Mouse (Mus musculus): ENCODE measurements around the gene Tmem141.

Gene Tmem141

DNA sequence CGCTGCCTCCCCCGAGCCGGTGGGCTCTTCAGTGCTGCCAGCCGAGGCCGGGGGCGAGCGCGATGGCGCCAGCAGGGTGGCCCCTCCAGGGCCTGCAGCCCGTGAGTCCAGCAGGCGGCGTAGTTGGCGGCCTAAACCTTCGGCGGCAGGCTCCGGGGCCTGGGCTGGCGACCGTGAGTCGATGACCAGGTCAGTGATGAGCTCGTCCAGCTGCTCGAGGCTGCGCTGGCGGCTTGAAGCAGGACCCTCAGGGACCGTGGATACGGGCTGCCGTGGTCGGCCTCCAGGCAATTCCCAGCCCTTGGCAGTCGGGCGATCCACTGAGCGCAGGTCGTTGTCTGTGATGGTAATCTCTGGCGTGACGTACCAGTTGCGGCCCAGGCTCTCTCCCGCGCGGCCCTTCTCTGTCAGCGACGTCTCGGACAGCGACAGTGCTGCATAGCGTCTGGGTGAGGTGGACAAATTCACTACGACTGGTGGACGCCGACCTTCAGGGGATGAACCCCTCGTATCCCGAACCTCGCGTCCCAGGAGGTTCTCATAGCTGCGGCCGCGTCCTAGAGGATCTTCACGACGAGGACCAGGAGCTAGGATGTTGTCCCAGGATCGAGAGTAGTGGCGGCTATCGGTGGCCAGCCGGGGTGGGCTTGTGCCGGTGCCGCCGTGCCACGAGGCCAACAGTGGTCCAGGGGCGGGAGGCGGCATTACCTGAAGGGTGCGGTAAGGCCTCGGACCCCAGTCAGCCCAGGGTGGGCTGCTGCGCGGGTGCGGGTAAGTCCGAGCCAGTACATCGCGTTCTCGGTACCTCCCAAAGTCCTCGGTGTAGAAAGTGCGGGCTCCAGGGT lies 43.6 kb downstream of the Tmem141 start:
- no peak for DNase-seq (ENCODE audit: low spot score in 2 of 2)

DNA sequence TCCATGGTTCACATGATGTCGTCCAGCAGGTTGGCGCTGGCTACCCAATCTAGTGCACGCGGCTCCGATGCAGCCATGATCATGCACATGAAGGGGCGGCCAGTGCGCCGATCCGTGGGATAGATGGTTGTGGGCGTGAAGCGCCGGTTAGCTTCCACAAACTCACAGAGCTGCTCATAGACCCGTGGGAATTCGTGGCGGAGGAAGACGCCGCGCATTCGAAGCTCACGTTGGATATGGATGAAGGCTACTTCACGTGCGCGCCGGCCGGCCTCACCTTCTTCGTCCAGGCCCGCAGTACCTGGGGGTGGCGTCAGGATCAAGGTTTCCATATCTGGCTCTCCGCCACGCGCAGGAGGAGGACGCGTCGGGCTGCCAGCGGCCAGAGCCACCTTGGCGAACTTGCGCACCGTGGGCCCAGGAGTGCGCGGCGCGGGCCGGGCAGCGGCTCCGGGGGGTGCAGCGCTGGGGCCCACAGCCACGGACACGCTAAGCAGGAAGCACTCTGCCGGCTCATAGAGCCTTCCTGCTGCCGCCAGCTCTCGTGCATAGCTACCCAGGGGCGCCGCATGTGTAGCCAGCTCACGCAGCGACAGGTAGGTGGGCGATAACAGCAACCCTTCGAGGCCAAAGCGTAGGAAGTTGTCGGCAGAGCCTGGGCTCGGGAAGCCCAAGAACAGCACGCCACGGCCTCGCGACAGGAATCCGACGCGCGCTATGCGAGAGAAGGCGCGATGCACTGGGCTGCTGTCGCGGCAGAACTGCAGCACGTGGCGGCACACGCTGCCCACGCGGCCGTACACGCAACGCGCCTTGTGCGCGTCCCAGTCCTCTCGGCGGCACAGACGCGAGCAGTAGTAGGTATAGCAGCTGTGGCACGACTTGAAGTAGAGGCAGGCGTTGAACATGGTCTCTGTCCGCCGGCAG lies 44.6 kb downstream of the Tmem141 start:
- DNase-seq (ENCODE audit: low spot score in 2 of 2), result peak in 1 of 2 experiments; percentile 17

DNA sequence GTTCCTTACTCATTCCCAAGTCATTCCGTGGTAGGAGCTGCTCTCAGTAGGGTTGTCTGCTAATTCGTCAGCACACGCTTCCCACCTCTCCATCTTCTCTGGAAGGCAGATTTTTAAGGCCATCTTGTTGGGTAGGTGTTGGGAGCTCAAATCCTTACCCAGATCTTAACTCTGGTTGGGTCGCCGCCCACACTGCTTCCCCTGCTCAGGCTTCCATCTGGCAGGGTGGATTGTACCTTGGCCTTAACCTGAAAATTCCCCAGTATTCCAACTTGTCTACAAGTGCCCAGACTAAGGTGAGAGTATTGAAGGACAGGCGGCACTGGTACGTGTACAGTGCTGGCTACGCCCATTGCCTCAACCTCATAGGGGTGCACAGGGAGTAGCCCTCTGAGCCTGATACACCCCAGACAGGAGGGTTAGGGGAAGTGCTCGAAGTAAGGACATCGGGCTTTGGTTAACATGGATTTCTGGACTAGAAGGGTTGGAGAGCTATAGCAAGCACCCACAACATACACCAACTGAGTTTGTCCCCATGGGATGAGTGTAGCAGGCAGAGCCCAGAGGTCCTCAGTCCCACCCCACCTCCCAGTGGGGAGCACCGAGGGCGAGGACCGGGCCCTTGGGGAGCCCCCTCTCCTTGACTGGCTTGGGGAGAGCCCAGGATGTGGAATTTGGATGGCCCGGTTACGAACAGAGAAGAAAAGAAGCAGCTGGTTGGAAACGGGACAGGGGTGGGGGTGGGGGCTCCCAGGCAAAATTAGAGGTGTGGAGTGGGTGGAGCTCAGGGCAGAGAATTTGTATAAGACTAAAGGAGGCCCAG lies 45.6 kb downstream of the Tmem141 start:
- DNase-seq (ENCODE audit: low spot score in 2 of 2), result peak in 1 of 2 experiments; percentile 22

- no peak for DNase-seq (ENCODE audit: low spot score in 2 of 2)
These were observed 46.3 kb downstream of the Tmem141 start for GRCm38 (mm10) chr2:25575432-25576027.

DNA sequence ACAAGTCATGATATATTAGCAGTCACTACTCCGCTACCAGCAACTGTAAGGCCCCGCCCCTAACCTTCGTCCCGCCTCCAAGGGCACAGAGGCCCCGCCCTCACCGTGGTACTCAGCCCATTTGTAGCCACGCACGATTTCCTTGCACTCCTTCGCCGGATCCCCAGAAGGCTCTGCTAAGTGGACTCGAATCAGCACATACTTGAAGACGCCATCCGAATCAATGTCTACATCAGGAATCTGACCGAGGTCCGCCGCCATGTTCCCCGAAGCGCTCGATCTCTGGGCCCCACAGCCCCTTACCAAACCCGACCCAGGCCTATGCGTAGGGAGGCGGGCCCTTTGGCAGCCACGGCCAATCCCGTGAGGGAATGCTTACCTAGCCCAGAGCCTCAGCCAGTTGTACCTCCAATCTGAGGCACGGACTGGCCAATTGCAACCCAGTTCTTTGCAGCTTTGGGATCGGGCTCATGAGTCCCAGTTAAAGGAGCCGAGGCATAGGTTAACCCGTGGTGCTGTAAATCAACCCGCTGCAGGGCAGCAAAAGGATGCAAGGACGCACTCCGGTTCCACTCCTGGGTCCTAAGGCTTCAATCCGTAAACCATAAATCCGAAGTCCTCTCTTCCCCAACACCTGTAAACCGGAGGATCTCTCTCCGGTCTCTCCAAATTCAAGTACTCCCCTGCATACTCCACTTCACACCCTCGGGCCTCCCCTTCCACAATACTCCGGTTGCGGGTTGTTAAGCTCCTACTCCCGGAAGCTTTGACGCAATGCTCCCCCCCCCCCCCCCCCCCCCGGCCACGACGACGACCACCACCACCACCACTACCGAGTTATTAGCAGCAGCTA lies 47.0 kb downstream of the Tmem141 start, which contains the start of the genes Mamdc4 and Phpt1:
Gene Mamdc4, minus strand, starts transcription at position 267 of the 853 bp plus-strand sequence.
Gene Phpt1, minus strand, starts transcription at position 646 of the 853 bp plus-strand sequence.
- DNase-seq (ENCODE audit: low spot score in 2 of 2), result peak; percentile 92 to 94

DNA sequence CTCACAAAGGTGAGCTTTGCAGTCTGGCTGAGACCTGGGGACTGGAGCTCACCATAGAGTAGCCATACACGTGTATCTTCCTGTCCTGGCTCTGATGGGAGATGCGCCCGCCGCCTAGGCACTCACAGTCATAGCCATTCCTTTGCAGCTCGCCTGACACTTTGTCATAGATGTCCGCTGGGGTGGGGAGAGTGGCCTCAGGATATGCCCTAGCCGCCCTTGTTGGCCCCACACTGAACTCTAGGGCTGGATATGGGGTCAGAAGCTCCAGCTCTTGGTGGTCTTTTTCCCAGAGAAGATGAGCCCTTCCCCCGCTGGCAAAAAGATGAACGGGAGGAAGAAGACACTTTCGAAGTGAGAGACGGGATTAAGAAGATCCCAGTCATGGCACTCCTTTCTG lies 47.7 kb downstream of the Tmem141 start:
- no peak for DNase-seq (ENCODE audit: low spot score in 2 of 2)

DNA sequence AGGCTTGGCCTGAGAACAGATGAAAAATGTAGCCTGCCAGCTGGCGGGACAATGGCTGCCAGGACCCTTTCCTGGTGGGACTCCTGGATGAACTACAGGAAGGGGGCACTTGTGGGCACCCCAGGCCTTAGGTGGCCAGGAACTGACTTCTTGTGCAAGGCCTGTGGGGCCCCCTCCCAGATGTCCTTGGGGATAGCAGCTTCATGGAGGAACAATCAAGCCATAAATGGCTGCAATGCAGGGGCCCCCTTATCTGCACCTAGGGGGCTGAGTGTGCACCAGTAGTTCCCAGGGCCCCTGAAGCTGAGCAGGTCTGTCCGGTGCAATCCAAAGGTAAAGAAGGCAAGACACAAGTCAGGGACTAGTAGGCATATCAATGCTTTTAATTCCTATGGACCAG lies 48.7 kb downstream of the Tmem141 start:
- DNase-seq (ENCODE audit: low spot score in 2 of 2), result no peak

DNA sequence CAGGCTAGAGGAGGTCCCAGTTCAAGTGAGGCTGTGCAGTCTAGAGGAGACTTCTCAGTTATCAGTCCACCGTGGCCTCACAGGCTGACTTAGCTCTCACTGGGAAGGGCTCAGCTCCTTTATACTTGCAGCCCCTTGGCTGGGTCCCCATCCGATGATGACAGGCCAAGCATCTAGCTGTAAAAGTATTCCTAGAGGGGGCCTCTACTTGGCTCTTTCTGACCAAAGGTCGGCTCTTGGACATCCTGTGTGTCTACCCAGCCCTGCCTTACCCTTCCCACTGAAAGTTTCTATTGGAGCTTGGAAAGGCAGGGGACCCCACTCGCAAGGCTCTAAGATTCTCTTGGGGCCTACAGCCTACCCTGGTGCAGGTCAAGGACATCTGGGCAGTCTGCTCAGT lies 50.6 kb downstream of the Tmem141 start:
- DNase-seq (ENCODE audit: low spot score in 2 of 2), result no peak
